Mouse (Mus musculus): Measurements from ENCODE around the gene Gm28305. TPM values are rescaled to one million over a fixed set of nuclear protein-coding genes. Genes with fewer than 3 reads are reported as not detected.

Gene Gm28305
- not detected in 2 replicates for polyA plus RNA-seq (2016; fragmentation: Nextera tagmentation; extraction: Ambion mirVana)

DNA sequence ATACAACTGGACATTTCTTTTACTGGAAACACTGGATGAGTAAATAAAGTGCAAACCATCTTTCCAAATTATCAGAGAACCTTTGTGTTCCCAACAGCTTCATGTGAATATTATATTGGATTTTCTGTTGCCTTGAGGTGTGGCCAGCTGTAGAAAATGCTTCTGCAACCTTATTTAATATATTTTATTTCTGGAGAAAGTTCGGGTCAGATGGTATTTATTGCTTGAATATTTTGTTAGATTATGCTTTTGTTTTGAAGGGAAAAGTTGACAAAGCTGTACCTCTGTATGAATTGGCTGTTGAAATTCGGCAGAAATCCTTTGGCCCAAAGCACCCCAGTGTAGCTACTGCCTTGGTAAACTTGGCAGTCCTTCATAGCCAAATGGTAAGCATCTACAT, at the start of gene Gm28305:
Gene Gm28305 (plus strand): TSS at position 301 of the 400 bp plus-strand sequence.
- H3K4me2 ChIP-seq (replicated peaks), result no peak within 1 kb of the TSS
- H3K4me1 ChIP-seq, result no peaks in the 10 kb centered on the region
- H3K27ac ChIP-seq, result no peak within 1 kb of the TSS
- ATAC-seq (ENCODE audit: low FRiP score, low read depth), result no peak
- H3K9me3 ChIP-seq, result no peaks in the 10 kb centered on the region
- no peak within 1 kb of the TSS for H3K4me3 ChIP-seq
- no peak within 1 kb of the TSS for H3K9ac ChIP-seq
- 0 out of 2 replicates have a peak, but pooled peaks cover 15% of the 10 kb centered on the region for H3K36me3 ChIP-seq
- WGBS, result 66% methylated on average over 2 of the region's 2 CpGs
- H3K27me3 ChIP-seq (replicated peaks), result no peaks in the 10 kb centered on the region

DNA sequence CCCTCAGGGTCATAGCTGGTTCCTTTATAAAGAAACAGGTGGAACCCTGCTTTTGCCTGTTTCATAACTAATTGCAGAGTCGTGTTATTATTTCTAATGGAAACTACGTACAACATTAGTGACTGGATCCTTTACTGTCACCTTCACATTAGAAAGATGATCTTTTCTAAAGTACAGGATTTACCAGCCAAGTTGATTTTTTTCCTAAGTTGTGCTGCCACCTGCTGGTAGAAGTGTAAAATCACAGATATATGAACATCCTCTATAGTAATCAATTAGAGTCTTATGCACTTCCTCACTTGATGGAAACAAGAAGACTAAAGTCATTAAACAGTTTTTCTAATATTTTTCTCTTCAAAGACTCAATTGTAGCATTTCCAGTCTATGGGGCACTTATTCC, 44.0 kb upstream of the Gm28305 start:
- Histone ChIP-seq H3K4me3 (no peak overlapping the region), H3K9ac (no peak overlapping the region), H3K27me3 (replicated peaks) (no peaks in the 10 kb centered on the region), H3K4me2 (replicated peaks) (no peak overlapping the region), H3K27ac (no peak overlapping the region), H3K9me3 (no peaks in the 10 kb centered on the region), H3K4me1 (no peaks in the 10 kb centered on the region), H3K36me3 (no peaks in the 10 kb centered on the region)
- no peak for ATAC-seq (ENCODE audit: low FRiP score, low read depth)
- 13% methylated on average over 2 of the region's 2 CpGs for WGBS

- no peak overlapping the region for H3K27ac ChIP-seq
- H3K36me3 ChIP-seq, result no peaks in the 10 kb centered on the region
- no peaks in the 10 kb centered on the region for H3K9me3 ChIP-seq
- ATAC-seq (ENCODE audit: low FRiP score, low read depth), result no peak
- H3K4me2 ChIP-seq (replicated peaks), result no peak overlapping the region
- 71% methylated on average over 3 of the region's 3 CpGs for WGBS
- no peak overlapping the region for H3K4me3 ChIP-seq
- no peaks in the 10 kb centered on the region for H3K27me3 ChIP-seq (replicated peaks)
- no peak overlapping the region for H3K9ac ChIP-seq
- peaks cover 5% of the 10 kb centered on the region; the same call in 1 of the 2 replicates for H3K4me1 ChIP-seq
Observed at GRCm38 (mm10) chr9:104000601-104001000, 39.9 kb upstream of the Gm28305 start.

DNA sequence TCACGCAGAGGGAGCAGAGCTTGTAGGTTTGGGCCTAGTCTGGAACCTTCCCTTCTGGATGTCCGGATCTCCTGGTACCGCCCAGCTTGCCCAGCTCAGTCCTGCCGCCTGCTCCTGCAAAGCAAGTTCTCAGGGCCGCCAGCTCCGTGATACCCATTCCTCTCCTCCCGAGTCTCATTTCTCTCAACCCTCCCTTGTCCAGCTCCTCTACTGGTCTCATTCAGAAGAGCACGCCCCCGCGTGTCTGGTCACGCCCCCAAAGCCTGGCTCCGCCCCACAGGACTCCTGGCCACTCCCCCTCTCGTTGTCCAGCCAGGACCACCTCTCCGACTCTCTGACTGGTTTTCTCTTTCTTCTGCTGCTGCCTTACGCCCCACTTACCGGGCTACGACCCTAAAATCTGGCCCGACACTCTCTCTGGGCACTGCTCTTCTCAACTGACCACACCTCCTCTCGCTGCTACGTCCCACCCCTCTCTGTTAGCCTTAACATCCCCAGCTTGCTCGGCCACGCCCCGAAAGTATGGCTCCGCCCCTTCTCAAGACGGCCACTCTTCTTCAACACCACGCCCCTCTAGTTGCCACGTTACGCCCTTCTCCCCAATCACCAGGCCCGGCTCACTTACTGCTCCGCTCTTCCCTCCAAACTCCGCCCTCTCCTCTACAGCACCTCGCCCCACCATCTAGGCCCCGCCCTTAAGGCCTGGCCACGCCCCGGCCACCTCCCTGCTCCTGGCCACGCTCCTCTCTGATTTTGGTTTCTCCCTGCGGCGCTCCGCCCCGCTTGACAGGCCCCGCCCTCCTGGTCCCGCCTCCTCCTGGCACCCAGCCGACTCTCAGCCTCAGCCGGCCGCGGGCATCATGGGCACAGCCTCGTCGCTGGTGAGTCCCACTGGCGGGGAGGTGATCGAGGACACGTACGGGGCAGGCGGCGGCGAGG, 38.3 kb upstream of the Gm28305 start, which contains the start of gene Nphp3:
Gene Nphp3 (plus strand): TSS at position 624 of the 939 bp plus-strand sequence.
- Histone ChIP-seq H3K4me2 (replicated peaks) (peak within 1 kb of the TSS; percentile 73), H3K27ac (0 out of 2 replicates have a peak within 1 kb of the TSS, but pooled peaks have one; percentile 42), H3K36me3 (no peaks in the 10 kb centered on the region), H3K9ac (peak within 1 kb of the TSS; percentile 69), H3K9me3 (no peaks in the 10 kb centered on the region), H3K4me1 (peaks cover 5% of the 10 kb centered on the region; the same call in 1 of the 2 replicates), H3K4me3 (peak within 1 kb of the TSS; percentile 66), H3K27me3 (replicated peaks) (no peaks in the 10 kb centered on the region)
- under 1% methylated on average over 55 of the region's 55 CpGs for WGBS
- ATAC-seq (ENCODE audit: low FRiP score, low read depth), result peak; percentile 98

DNA sequence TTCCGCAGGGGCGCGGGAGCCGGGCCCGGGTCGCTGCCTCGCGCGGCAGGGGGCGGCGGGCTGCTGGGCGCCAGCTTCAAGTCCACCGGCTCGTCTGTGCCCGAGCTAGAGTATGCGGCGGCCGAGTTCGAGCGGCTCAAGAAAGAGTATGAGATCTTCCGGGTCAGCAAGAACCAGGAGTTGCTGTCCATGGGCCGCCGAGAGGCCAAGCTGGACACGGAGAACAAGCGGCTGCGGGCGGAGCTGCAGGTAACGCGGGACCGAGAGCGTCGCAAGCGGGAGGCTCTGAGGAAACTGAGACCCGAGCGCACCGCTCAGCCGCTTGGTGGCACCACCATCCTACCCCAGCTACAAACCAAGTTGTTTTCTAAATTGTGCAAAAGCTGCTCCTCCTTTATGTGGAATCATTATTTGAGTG, 37.5 kb upstream of the Gm28305 start:
- H3K4me2 ChIP-seq (replicated peaks), result peak overlapping the region; percentile 73
- WGBS, result under 1% methylated on average over 37 of the region's 37 CpGs
- ATAC-seq (ENCODE audit: low FRiP score, low read depth), result peak; percentile 49
- H3K9ac ChIP-seq, result peak overlapping the region; percentile 69
- peak overlapping the region; percentile 66 for H3K4me3 ChIP-seq
- no peaks in the 10 kb centered on the region for H3K27me3 ChIP-seq (replicated peaks)
- no peaks in the 10 kb centered on the region for H3K36me3 ChIP-seq
- H3K27ac ChIP-seq, result 0 out of 2 replicates have a peak overlapping the region, but pooled peaks have one; percentile 42
- H3K4me1 ChIP-seq, result peaks cover 5% of the 10 kb centered on the region; the same call in 1 of the 2 replicates
- H3K9me3 ChIP-seq, result no peaks in the 10 kb centered on the region

GRCm38 (mm10) chr9:104014526-104014925, 25.9 kb upstream of the Gm28305 start:
- H3K4me1 ChIP-seq, result no peaks in the 10 kb centered on the region
- H3K4me3 ChIP-seq, result no peak overlapping the region
- peaks cover 22% of the 10 kb centered on the region for H3K36me3 ChIP-seq
- ATAC-seq (ENCODE audit: low FRiP score, low read depth), result no peak
- no peaks in the 10 kb centered on the region for H3K9me3 ChIP-seq
- 74% methylated on average over 1 of the region's 1 CpGs for WGBS
- H3K27ac ChIP-seq, result no peak overlapping the region
- no peak overlapping the region for H3K9ac ChIP-seq
- H3K4me2 ChIP-seq (replicated peaks), result no peak overlapping the region
- no peaks in the 10 kb centered on the region for H3K27me3 ChIP-seq (replicated peaks)

DNA sequence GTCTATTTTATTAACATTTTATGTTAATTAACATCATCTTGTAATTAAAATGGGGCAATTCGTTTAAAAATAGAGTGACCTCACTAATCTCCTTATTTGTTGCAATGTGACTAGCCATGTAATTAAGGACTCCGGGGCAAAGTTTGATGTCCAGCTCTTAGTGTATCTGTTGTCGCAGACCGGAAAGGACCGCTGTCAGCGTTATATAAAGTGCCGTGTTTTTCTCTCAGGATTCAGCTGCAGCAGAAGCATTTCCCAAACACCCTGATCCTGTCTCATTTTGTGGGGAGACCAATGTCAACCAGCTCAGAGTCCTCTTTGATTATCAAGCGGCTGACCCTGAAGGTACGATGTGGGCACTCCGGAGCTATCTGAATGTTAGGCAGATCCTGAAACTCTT, 19.4 kb upstream of the Gm28305 start:
- no peaks in the 10 kb centered on the region for H3K27me3 ChIP-seq (replicated peaks)
- H3K4me2 ChIP-seq (replicated peaks), result no peak overlapping the region
- WGBS, result 96% methylated on average over 10 of the region's 10 CpGs
- H3K4me3 ChIP-seq, result no peak overlapping the region
- no peak overlapping the region for H3K9ac ChIP-seq
- H3K9me3 ChIP-seq, result no peaks in the 10 kb centered on the region
- no peak overlapping the region for H3K27ac ChIP-seq
- H3K36me3 ChIP-seq, result peaks cover 27% of the 10 kb centered on the region
- ATAC-seq (ENCODE audit: low FRiP score, low read depth), result no peak
- no peaks in the 10 kb centered on the region for H3K4me1 ChIP-seq

GRCm38 (mm10) chr9:104027186-104027585, 13.3 kb upstream of the Gm28305 start:
- H3K36me3 ChIP-seq, result peaks cover 30% of the 10 kb centered on the region

GRCm38 (mm10) chr9:104029861-104030260, 10.6 kb upstream of the Gm28305 start:
- WGBS, result 89% methylated on average over 11 of the region's 11 CpGs
- no peak for ATAC-seq (ENCODE audit: low FRiP score, low read depth)
- H3K4me3 ChIP-seq, result no peak overlapping the region
- H3K9ac ChIP-seq, result no peak overlapping the region
- no peaks in the 10 kb centered on the region for H3K9me3 ChIP-seq
- no peaks in the 10 kb centered on the region for H3K4me1 ChIP-seq
- H3K27me3 ChIP-seq (replicated peaks), result no peaks in the 10 kb centered on the region
- H3K27ac ChIP-seq, result no peak overlapping the region
- H3K4me2 ChIP-seq (replicated peaks), result no peak overlapping the region
- peaks cover 25% of the 10 kb centered on the region for H3K36me3 ChIP-seq

More at GRCm38 (mm10) chr9:104027186-104027585, 13.3 kb upstream of the Gm28305 start:
- H3K4me1 ChIP-seq, result no peaks in the 10 kb centered on the region
- no peak overlapping the region for H3K4me3 ChIP-seq
- 94% methylated on average over 8 of the region's 8 CpGs for WGBS
- H3K9me3 ChIP-seq, result no peaks in the 10 kb centered on the region
- no peaks in the 10 kb centered on the region for H3K27me3 ChIP-seq (replicated peaks)
- H3K4me2 ChIP-seq (replicated peaks), result no peak overlapping the region
- H3K9ac ChIP-seq, result no peak overlapping the region
- ATAC-seq (ENCODE audit: low FRiP score, low read depth), result no peak
- H3K27ac ChIP-seq, result no peak overlapping the region

DNA sequence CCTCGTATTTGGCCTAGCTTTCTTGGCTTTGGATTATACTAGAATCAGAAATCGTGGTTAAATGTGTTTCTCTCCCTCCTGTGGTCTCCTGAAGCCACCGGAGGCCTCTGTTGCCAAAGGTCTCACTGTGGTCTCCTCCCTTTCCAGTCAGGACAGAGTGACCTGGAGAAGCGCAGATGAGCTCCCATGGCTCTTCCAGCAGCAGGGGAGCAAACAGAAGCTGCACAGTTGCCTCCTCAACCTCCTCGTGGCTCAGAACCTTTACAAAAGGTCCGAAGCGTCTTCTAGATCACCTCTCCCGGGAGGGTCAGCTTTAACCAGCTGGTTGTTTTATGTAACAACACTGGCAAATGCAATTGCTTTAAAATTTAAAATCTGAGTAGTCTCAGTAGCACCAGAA, 6.2 kb upstream of the Gm28305 start:
- Histone ChIP-seq H3K4me3 (no peak overlapping the region), H3K27me3 (replicated peaks) (no peaks in the 10 kb centered on the region), H3K9ac (no peak overlapping the region), H3K4me2 (replicated peaks) (no peak overlapping the region), H3K4me1 (no peaks in the 10 kb centered on the region), H3K36me3 (peaks cover 15% of the 10 kb centered on the region; the same call in 1 of the 2 replicates), H3K9me3 (no peaks in the 10 kb centered on the region), H3K27ac (no peak overlapping the region)
- 84% methylated on average over 8 of the region's 8 CpGs for WGBS
- ATAC-seq (ENCODE audit: low FRiP score, low read depth), result no peak

DNA sequence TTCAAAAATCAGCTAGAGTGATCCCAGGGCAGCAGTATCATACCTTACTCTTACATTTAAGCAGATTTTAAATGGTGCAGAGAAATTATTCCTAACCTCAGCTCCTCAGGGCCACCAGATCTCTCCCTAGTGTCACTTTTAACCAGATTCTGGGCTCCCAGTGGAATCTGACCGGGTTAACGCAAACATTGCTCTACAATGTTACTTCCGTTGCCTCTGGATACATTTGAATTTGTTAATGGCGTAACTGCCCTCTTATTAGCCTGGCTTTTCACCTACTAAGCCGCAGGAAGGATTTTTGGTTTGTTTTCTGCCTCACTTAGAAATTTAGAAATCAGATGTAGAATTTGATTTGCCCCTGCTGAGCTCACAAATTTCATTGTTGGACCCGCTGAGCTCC, 5.7 kb upstream of the Gm28305 start:
- Histone ChIP-seq H3K27ac (no peak overlapping the region), H3K4me1 (no peaks in the 10 kb centered on the region), H3K4me2 (replicated peaks) (no peak overlapping the region), H3K36me3 (peaks cover 15% of the 10 kb centered on the region; the same call in 1 of the 2 replicates), H3K27me3 (replicated peaks) (no peaks in the 10 kb centered on the region), H3K4me3 (no peak overlapping the region), H3K9ac (no peak overlapping the region), H3K9me3 (no peaks in the 10 kb centered on the region)
- no peak for ATAC-seq (ENCODE audit: low FRiP score, low read depth)
- 74% methylated on average over 6 of the region's 6 CpGs for WGBS

GRCm38 (mm10) chr9:104035261-104036015, 5.0 kb upstream of the Gm28305 start:
- ATAC-seq (ENCODE audit: low FRiP score, low read depth), result no peak
- no peaks in the 10 kb centered on the region for H3K27me3 ChIP-seq (replicated peaks)
- H3K9me3 ChIP-seq, result no peaks in the 10 kb centered on the region
- 47% methylated on average over 24 of the region's 24 CpGs for WGBS
- no peaks in the 10 kb centered on the region for H3K4me1 ChIP-seq
- no peak overlapping the region for H3K27ac ChIP-seq
- no peak overlapping the region for H3K4me3 ChIP-seq
- H3K36me3 ChIP-seq, result peaks cover 15% of the 10 kb centered on the region; the same call in 1 of the 2 replicates
- H3K4me2 ChIP-seq (replicated peaks), result no peak overlapping the region
- no peak overlapping the region for H3K9ac ChIP-seq

All from neural tube, embryonic 12.5 days (tissue).